Mouse (Mus musculus) brain, embryonic 14.5 days (tissue): ENCODE measurements around the gene Afmid.

Source experiments
- CTCF ChIP-seq: fragments of 200-500 bp; IDR thresholded peaks from 2 replicates; pipeline ENCODE4 v1.5.1; 2012; ENCODE audit warnings: inconsistent platforms, mild to moderate bottlenecking, moderate library complexity, borderline replicate concordance; ENCODE audit not compliant: insufficient read depth, insufficient read length; ENCODE audit errors: extremely low read depth
- POLR2A ChIP-seq: fragments of 200-500 bp; IDR thresholded peaks from 2 replicates; pipeline ENCODE4 v1.6.1; 2012; ENCODE audit warnings: mild to moderate bottlenecking, inconsistent platforms, borderline replicate concordance; ENCODE audit not compliant: poor library complexity, insufficient read depth, insufficient read length, severe bottlenecking; ENCODE audit errors: extremely low read depth

GRCm38 (mm10) chr11:117827386-117827785 is 1.7 kb downstream of the Afmid start:
- no peak for TF ChIP-seq CTCF
- no peak for TF ChIP-seq POLR2A
